Mouse (Mus musculus) hindbrain, embryonic 15.5 days (tissue): ENCODE results near the gene Ppib. TPM values are rescaled to one million over a fixed set of nuclear protein-coding genes. Genes with fewer than 3 reads are reported as not detected.

Source experiments
- ATAC-seq: fragments of 200-750 bp; cut with Nextera tagmentation; 2 replicates; pipeline ENCODE4 v1.8.0; 2017; ENCODE audit warnings: low read depth, moderate number of reproducible peaks, moderate TSS enrichment; ENCODE audit not compliant: low FRiP score
- H3K27ac ChIP-seq: fragments of 300-500 bp; sonication (generic); replicated peaks from 2 replicates; pipeline ENCODE4 v1.5.1; 2015; ENCODE audit warnings: mild to moderate bottlenecking, inconsistent platforms
- H3K27me3 ChIP-seq: fragments of 300-500 bp; sonication (generic); 2 replicates; pipeline ENCODE4 v1.6.1; 2015; ENCODE audit warnings: control low read depth, inconsistent platforms
- H3K36me3 ChIP-seq: fragments of 300-500 bp; sonication (generic); 2 replicates; pipeline ENCODE4 v1.6.1; 2015; ENCODE audit warnings: control low read depth, inconsistent platforms
- H3K4me1 ChIP-seq: fragments of 300-500 bp; sonication (generic); replicated peaks from 2 replicates; pipeline ENCODE4 v1.6.1; 2015; ENCODE audit warnings: control low read depth, inconsistent platforms
- H3K4me2 ChIP-seq: fragments of 300-500 bp; sonication (generic); 2 replicates; pipeline ENCODE4 v1.6.1; 2015; ENCODE audit warnings: moderate library complexity, mild to moderate bottlenecking, inconsistent platforms
- H3K4me3 ChIP-seq: fragments of 300-500 bp; sonication (generic); 2 replicates; pipeline ENCODE4 v1.5.1; 2015; ENCODE audit warnings: mild to moderate bottlenecking, inconsistent platforms
- H3K9ac ChIP-seq: fragments of 300-500 bp; sonication (generic); 2 replicates; pipeline ENCODE4 v1.6.1; 2015; ENCODE audit warnings: inconsistent platforms
- H3K9me3 ChIP-seq: fragments of 300-500 bp; sonication (generic); 2 replicates; pipeline ENCODE4 v1.6.1; 2016; ENCODE audit warnings: control low read depth, inconsistent platforms
- WGBS: fragments of 180-500 bp; shearing (Covaris S2); methylation state at CpG from one replicate; pipeline ENCODE4 v1.1.7; 2015; 5-methylcytosine and 5-hydroxymethylcytosine counted together
- polyA plus RNA-seq: library from polyadenylated mRNA; unstranded; fragments of >200 nt; fragmentation: Nextera tagmentation; extraction: Ambion mirVana; gene quantifications from 2 replicates; pipeline ENCODE4 v1.2.1, GENCODE M21; 2015

The Ppib gene
- polyA plus RNA-seq, result 346 and 359 TPM in 2 replicates

- H3K9me3 ChIP-seq, result no peaks in the 10 kb centered on the region
- peak within 1 kb of the TSS; percentile 74 for H3K4me3 ChIP-seq
- no peaks in the 10 kb centered on the region for H3K27me3 ChIP-seq
- peak within 1 kb of the TSS; percentile 87 for H3K9ac ChIP-seq
- H3K27ac ChIP-seq, result peak within 1 kb of the TSS; percentile 87
- H3K4me2 ChIP-seq, result peak within 1 kb of the TSS; percentile 80
- peaks cover 23% of the 10 kb centered on the region for H3K36me3 ChIP-seq
- peaks cover 28% of the 10 kb centered on the region for H3K4me1 ChIP-seq
- WGBS, result under 1% methylated on average over 51 of the region's 51 CpGs
- ATAC-seq, result peak; percentile 97
Observed at GRCm38 (mm10) chr9:66059583-66060307, at the start of gene Ppib. Gene Ppib, plus strand, starts transcription at chr9:66060222.

- Histone ChIP-seq H3K27me3 (no peaks in the 10 kb centered on the region), H3K4me3 (no peak overlapping the region), H3K27ac (no peak overlapping the region), H3K4me2 (no peak overlapping the region), H3K9ac (no peak overlapping the region), H3K36me3 (peaks cover 9% of the 10 kb centered on the region; the same call in 1 of the 2 replicates), H3K9me3 (no peaks in the 10 kb centered on the region), H3K4me1 (no peaks in the 10 kb centered on the region)
- no peak for ATAC-seq
Observed at GRCm38 (mm10) chr9:66020601-66021000, 39.4 kb upstream of the Ppib start.

GRCm38 (mm10) chr9:66038082-66038481, 21.9 kb upstream of the Ppib start:
- no peak for ATAC-seq
- no peak overlapping the region for H3K4me2 ChIP-seq
- H3K4me1 ChIP-seq, result no peaks in the 10 kb centered on the region
- H3K27me3 ChIP-seq, result no peaks in the 10 kb centered on the region
- 96% methylated on average over 4 of the region's 4 CpGs for WGBS
- no peak overlapping the region for H3K4me3 ChIP-seq
- H3K9me3 ChIP-seq, result no peaks in the 10 kb centered on the region
- no peak overlapping the region for H3K27ac ChIP-seq
- no peak overlapping the region for H3K9ac ChIP-seq
- 0 out of 2 replicates have a peak, but pooled peaks cover 3% of the 10 kb centered on the region for H3K36me3 ChIP-seq

- 97% methylated on average over 4 of the region's 4 CpGs for WGBS
- Histone ChIP-seq H3K4me1 (no peaks in the 10 kb centered on the region), H3K9ac (no peak overlapping the region), H3K27me3 (no peaks in the 10 kb centered on the region), H3K4me3 (no peak overlapping the region), H3K4me2 (no peak overlapping the region), H3K9me3 (no peaks in the 10 kb centered on the region), H3K27ac (no peak overlapping the region), H3K36me3 (0 out of 2 replicates have a peak, but pooled peaks cover 3% of the 10 kb centered on the region)
- ATAC-seq, result no peak
Observed at GRCm38 (mm10) chr9:66038581-66038980, 21.4 kb upstream of the Ppib start.

DNA sequence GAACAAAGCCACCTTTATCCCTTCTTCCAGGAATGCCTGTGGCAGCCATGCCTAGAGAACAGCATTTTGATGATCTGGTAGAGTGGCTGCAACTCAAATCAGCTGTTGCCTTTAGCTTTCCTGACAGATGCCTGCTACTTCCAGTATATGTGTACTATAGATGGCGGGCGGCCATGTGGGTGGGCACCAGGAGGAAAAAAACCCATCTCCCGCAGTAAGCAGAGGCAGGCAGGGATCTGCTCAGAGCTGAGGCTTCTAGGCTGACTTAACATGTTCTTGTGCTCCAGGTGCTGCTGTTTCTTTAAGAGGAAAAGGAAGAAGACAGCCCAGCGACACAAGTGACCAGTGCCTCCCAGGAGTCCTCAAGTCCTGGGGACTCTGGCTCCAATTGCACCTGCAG, 20.7 kb upstream of the Ppib start:
- H3K4me2 ChIP-seq, result no peak overlapping the region
- H3K9me3 ChIP-seq, result no peaks in the 10 kb centered on the region
- no peak overlapping the region for H3K4me3 ChIP-seq
- no peak for ATAC-seq
- no peak overlapping the region for H3K9ac ChIP-seq
- no peak overlapping the region for H3K27ac ChIP-seq
- no peaks in the 10 kb centered on the region for H3K27me3 ChIP-seq
- H3K4me1 ChIP-seq, result no peaks in the 10 kb centered on the region
- 0 out of 2 replicates have a peak, but pooled peaks cover 3% of the 10 kb centered on the region for H3K36me3 ChIP-seq
- WGBS, result 91% methylated on average over 4 of the region's 4 CpGs

DNA sequence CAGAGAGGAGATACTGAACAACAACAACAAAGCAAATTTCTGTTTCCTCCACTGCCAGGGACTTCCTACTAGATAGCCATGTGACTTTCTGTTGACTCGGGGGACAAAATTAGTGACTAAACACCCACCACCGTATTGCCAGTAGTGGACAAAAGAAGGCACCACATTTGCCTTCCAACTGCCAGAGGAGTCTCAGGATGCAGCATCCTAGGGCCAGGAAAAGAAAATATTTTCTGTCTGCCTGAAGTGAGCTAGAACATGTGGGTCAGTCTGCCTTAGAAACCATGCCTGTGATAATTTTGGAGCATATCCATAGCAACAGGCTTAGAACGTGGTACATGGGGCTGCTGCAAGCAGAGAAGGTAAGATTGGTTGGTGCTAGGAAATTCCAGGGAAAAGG, 19.2 kb upstream of the Ppib start:
- no peaks in the 10 kb centered on the region for H3K9me3 ChIP-seq
- H3K9ac ChIP-seq, result no peak overlapping the region
- no peaks in the 10 kb centered on the region for H3K4me1 ChIP-seq
- ATAC-seq, result no peak
- WGBS, result 83% methylated on average over 3 of the region's 3 CpGs
- no peak overlapping the region for H3K4me3 ChIP-seq
- H3K4me2 ChIP-seq, result no peak overlapping the region
- H3K27ac ChIP-seq, result no peak overlapping the region
- H3K36me3 ChIP-seq, result 0 out of 2 replicates have a peak, but pooled peaks cover 3% of the 10 kb centered on the region
- no peaks in the 10 kb centered on the region for H3K27me3 ChIP-seq

DNA sequence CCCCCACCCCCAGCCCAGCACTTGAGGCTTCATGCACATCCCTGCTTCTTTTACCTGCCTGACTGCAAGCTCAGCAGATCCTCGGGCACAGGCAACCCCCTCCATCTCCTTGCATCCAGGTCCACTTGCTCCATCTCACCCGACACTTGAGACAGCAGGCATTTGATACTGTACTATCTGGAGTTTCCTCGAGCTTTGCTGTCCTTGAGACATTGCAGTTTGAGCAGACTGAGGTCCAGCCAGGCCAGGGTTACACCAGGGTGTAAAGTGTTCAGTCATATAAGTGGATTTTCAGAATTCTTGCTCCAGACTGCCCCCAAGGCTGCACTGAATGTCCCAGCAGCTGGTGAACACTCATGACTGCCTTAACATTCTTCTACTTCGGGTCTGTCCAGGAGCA, 17.7 kb upstream of the Ppib start:
- no peak overlapping the region for H3K9ac ChIP-seq
- 92% methylated on average over 4 of the region's 4 CpGs for WGBS
- H3K36me3 ChIP-seq, result no peaks in the 10 kb centered on the region
- no peaks in the 10 kb centered on the region for H3K9me3 ChIP-seq
- no peak for ATAC-seq
- no peak overlapping the region for H3K4me2 ChIP-seq
- H3K27ac ChIP-seq, result no peak overlapping the region
- no peaks in the 10 kb centered on the region for H3K4me1 ChIP-seq
- H3K27me3 ChIP-seq, result no peaks in the 10 kb centered on the region
- no peak overlapping the region for H3K4me3 ChIP-seq

GRCm38 (mm10) chr9:66043241-66043640, 16.8 kb upstream of the Ppib start:
- H3K27me3 ChIP-seq, result no peaks in the 10 kb centered on the region
- 99% methylated on average over 3 of the region's 3 CpGs for WGBS

GRCm38 (mm10) chr9:66049931-66050601, 10.0 kb upstream of the Ppib start:
- H3K9ac ChIP-seq, result no peak overlapping the region
- no peaks in the 10 kb centered on the region for H3K4me1 ChIP-seq
- WGBS, result 66% methylated on average over 6 of the region's 6 CpGs
- no peak for ATAC-seq
- no peak overlapping the region for H3K4me3 ChIP-seq
- H3K9me3 ChIP-seq, result no peaks in the 10 kb centered on the region
- no peaks in the 10 kb centered on the region for H3K27me3 ChIP-seq
- no peaks in the 10 kb centered on the region for H3K36me3 ChIP-seq
- no peak overlapping the region for H3K27ac ChIP-seq
- H3K4me2 ChIP-seq, result no peak overlapping the region

More at GRCm38 (mm10) chr9:66043241-66043640, 16.8 kb upstream of the Ppib start:
- Histone ChIP-seq H3K27ac (no peak overlapping the region), H3K4me2 (no peak overlapping the region), H3K9me3 (no peaks in the 10 kb centered on the region), H3K4me1 (no peaks in the 10 kb centered on the region), H3K9ac (no peak overlapping the region), H3K36me3 (no peaks in the 10 kb centered on the region), H3K4me3 (no peak overlapping the region)
- no peak for ATAC-seq

DNA sequence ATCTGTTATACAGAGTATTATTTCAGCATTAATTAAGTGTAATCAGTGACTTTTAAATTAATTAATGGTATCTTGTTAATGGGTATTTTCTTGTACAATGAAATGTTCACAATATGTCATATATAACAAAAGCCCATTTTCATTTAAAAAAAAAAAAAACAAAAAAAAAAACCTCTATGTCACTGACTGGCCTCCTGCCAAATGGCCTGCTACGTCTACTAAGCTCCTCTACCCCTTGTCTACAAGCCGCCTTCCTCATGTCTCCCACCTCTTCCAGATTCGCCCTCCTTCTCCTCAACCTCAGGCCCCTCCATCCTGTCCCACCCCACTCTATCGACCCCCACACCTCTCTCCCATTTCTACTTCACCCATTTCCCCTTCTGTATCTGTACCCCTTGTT, 8.5 kb upstream of the Ppib start:
- WGBS, result 73% methylated on average over 4 of the region's 4 CpGs
- Histone ChIP-seq H3K4me2 (no peak overlapping the region), H3K4me3 (no peak overlapping the region), H3K9ac (no peak overlapping the region), H3K36me3 (no peaks in the 10 kb centered on the region), H3K27me3 (no peaks in the 10 kb centered on the region), H3K4me1 (no peaks in the 10 kb centered on the region), H3K27ac (no peak overlapping the region), H3K9me3 (no peaks in the 10 kb centered on the region)
- no peak for ATAC-seq

- no peaks in the 10 kb centered on the region for H3K4me1 ChIP-seq
- no peak overlapping the region for H3K27ac ChIP-seq
- no peaks in the 10 kb centered on the region for H3K9me3 ChIP-seq
- ATAC-seq, result no peak
- no peaks in the 10 kb centered on the region for H3K27me3 ChIP-seq
- H3K36me3 ChIP-seq, result no peaks in the 10 kb centered on the region
- WGBS, result 96% methylated on average over 1 of the region's 1 CpGs
- H3K4me2 ChIP-seq, result no peak overlapping the region
- no peak overlapping the region for H3K9ac ChIP-seq
- H3K4me3 ChIP-seq, result no peak overlapping the region
Observed at GRCm38 (mm10) chr9:66052731-66053130, 7.3 kb upstream of the Ppib start.

DNA sequence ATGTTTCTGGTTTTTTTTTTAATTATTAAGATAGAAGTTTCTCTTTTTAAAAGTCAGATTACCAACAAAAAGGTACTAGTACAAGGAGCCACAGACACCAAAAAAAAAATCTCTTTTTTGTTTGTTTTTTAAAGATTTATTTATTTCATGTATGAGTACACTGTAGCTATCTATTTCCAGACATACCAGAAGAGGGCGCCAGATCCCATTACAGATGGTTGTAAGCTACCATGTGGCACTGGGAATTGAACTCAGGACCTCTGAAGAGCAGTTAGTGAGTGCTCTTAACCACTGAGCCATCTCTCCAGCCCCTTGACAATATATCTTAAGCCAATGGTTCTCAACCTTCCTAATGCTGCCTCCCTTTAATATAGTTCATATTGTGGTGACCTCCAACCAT, 6.4 kb upstream of the Ppib start:
- no peak for ATAC-seq
- no peaks in the 10 kb centered on the region for H3K9me3 ChIP-seq
- no peak overlapping the region for H3K4me3 ChIP-seq
- H3K9ac ChIP-seq, result no peak overlapping the region
- H3K4me1 ChIP-seq, result no peaks in the 10 kb centered on the region
- WGBS, result 41% methylated on average over 1 of the region's 1 CpGs
- H3K27ac ChIP-seq, result no peak overlapping the region
- no peaks in the 10 kb centered on the region for H3K36me3 ChIP-seq
- H3K4me2 ChIP-seq, result no peak overlapping the region
- H3K27me3 ChIP-seq, result no peaks in the 10 kb centered on the region
